Mouse (Mus musculus): ENCODE measurements around the gene Col27a1. TPM values are rescaled to one million over a fixed set of nuclear protein-coding genes. Genes with fewer than 3 reads are reported as not detected.

The Col27a1 gene
- total RNA-seq, 2 experiments from 2014 or later, result 1.2 TPM; not detected in 1

- ATAC-seq (replicated peaks; ENCODE audit: low FRiP score, low TSS enrichment, poor library complexity, severe bottlenecking), result no peak
Measured at GRCm38 (mm10) chr4:63254151-63254550, 40.3 kb downstream of the Col27a1 start.

- ATAC-seq (replicated peaks; ENCODE audit: low FRiP score, low TSS enrichment, poor library complexity, severe bottlenecking), result no peak
Measured at GRCm38 (mm10) chr4:63256371-63256770, 42.6 kb downstream of the Col27a1 start.

- ATAC-seq (replicated peaks; ENCODE audit: low FRiP score, low TSS enrichment, poor library complexity, severe bottlenecking), result no peak
Measured at GRCm38 (mm10) chr4:63257346-63257745, 43.5 kb downstream of the Col27a1 start.

- no peak for ATAC-seq (replicated peaks; ENCODE audit: low FRiP score, low TSS enrichment, poor library complexity, severe bottlenecking)
Measured at GRCm38 (mm10) chr4:63258096-63258495, 44.3 kb downstream of the Col27a1 start.

- no peak for ATAC-seq (replicated peaks; ENCODE audit: low FRiP score, low TSS enrichment, poor library complexity, severe bottlenecking)
Measured at GRCm38 (mm10) chr4:63259066-63259465, 45.3 kb downstream of the Col27a1 start.

GRCm38 (mm10) chr4:63260506-63260905 lies 46.7 kb downstream of the Col27a1 start:
- ATAC-seq (replicated peaks; ENCODE audit: low FRiP score, low TSS enrichment, poor library complexity, severe bottlenecking), result no peak

GRCm38 (mm10) chr4:63262941-63263340 lies 49.1 kb downstream of the Col27a1 start:
- no peak for ATAC-seq (replicated peaks; ENCODE audit: low FRiP score, low TSS enrichment, poor library complexity, severe bottlenecking)

- ATAC-seq (replicated peaks; ENCODE audit: low FRiP score, low TSS enrichment, poor library complexity, severe bottlenecking), result no peak
Measured at GRCm38 (mm10) chr4:63266276-63266675, 52.5 kb downstream of the Col27a1 start.

- no peak for ATAC-seq (replicated peaks; ENCODE audit: low FRiP score, low TSS enrichment, poor library complexity, severe bottlenecking)
Measured at GRCm38 (mm10) chr4:63267121-63267520, 53.3 kb downstream of the Col27a1 start.

- no peak for ATAC-seq (replicated peaks; ENCODE audit: low FRiP score, low TSS enrichment, poor library complexity, severe bottlenecking)
Measured at GRCm38 (mm10) chr4:63267586-63267985, 53.8 kb downstream of the Col27a1 start.

GRCm38 (mm10) chr4:63268777-63269176 lies 55.0 kb downstream of the Col27a1 start:
- ATAC-seq (replicated peaks; ENCODE audit: low FRiP score, low TSS enrichment, poor library complexity, severe bottlenecking), result no peak

- no peak for ATAC-seq (replicated peaks; ENCODE audit: low FRiP score, low TSS enrichment, poor library complexity, severe bottlenecking)
Measured at GRCm38 (mm10) chr4:63274516-63274915, 60.7 kb downstream of the Col27a1 start.

- ATAC-seq (replicated peaks; ENCODE audit: low FRiP score, low TSS enrichment, poor library complexity, severe bottlenecking), result no peak
Measured at GRCm38 (mm10) chr4:63275251-63275650, 61.4 kb downstream of the Col27a1 start.

GRCm38 (mm10) chr4:63276571-63276970 lies 62.8 kb downstream of the Col27a1 start:
- no peak for ATAC-seq (replicated peaks; ENCODE audit: low FRiP score, low TSS enrichment, poor library complexity, severe bottlenecking)

GRCm38 (mm10) chr4:63278821-63279220 lies 65.0 kb downstream of the Col27a1 start:
- ATAC-seq (replicated peaks; ENCODE audit: low FRiP score, low TSS enrichment, poor library complexity, severe bottlenecking), result no peak

- ATAC-seq (replicated peaks; ENCODE audit: low FRiP score, low TSS enrichment, poor library complexity, severe bottlenecking), result no peak
Measured at GRCm38 (mm10) chr4:63281694-63282093, 67.9 kb downstream of the Col27a1 start.

- ATAC-seq (replicated peaks; ENCODE audit: low FRiP score, low TSS enrichment, poor library complexity, severe bottlenecking), result no peak
Measured at GRCm38 (mm10) chr4:63283319-63283718, 69.5 kb downstream of the Col27a1 start.

- ATAC-seq (replicated peaks; ENCODE audit: low FRiP score, low TSS enrichment, poor library complexity, severe bottlenecking), result no peak
Measured at GRCm38 (mm10) chr4:63286034-63286433, 72.2 kb downstream of the Col27a1 start.

- ATAC-seq (replicated peaks; ENCODE audit: low FRiP score, low TSS enrichment, poor library complexity, severe bottlenecking), result no peak
Measured at GRCm38 (mm10) chr4:63288497-63288896, 74.7 kb downstream of the Col27a1 start.

- no peak for ATAC-seq (replicated peaks; ENCODE audit: low FRiP score, low TSS enrichment, poor library complexity, severe bottlenecking)
Measured at GRCm38 (mm10) chr4:63290081-63290480, 76.3 kb downstream of the Col27a1 start.

GRCm38 (mm10) chr4:63291075-63291474 lies 77.3 kb downstream of the Col27a1 start:
- ATAC-seq (replicated peaks; ENCODE audit: low FRiP score, low TSS enrichment, poor library complexity, severe bottlenecking), result no peak

GRCm38 (mm10) chr4:63291658-63292057 lies 77.9 kb downstream of the Col27a1 start:
- ATAC-seq (replicated peaks; ENCODE audit: low FRiP score, low TSS enrichment, poor library complexity, severe bottlenecking), result no peak

Data from megakaryocyte-erythroid progenitor cell, adult 5-6 weeks (primary cell).